Comparison of ENCODE assay signal across 14 mouse cellular contexts in genomic region chr14:76585831-76586405, GRCm38 (mm10). TPM values are rescaled to one million over a fixed set of nuclear protein-coding genes. Genes with fewer than 3 reads are reported as not detected.
DNase-seq lines count a peak whose midpoint lies in the region; ATAC-seq and TF ChIP-seq lines count a peak whose summit lies in the region.
"Had no signal": no experiment of that assay in that cellular context is flagged by ENCODE, and none has a peak within 500 bp of the region (broad histone marks: within the 10 kb centered on the region; RNA-seq: fewer than 3 reads in every experiment).

No protein-coding gene starts in this region.

- no peak for ATAC-seq in heart, embryonic 13.5 days (ENCODE audit: extremely low read depth, insufficient number of reproducible peaks, low FRiP score, low TSS enrichment)
- peak; percentile 42 for ATAC-seq in CD4-positive, CD25-positive, alpha-beta regulatory T cell, adult 4 months
- peak; percentile 87 for ATAC-seq in intestine, embryonic 15.5 days
- ATAC-seq in liver, embryonic 13.5 days (ENCODE audit: low read depth) = peak; percentile 71
- ATAC-seq in midbrain, embryonic 11.5 days (ENCODE audit: low FRiP score) = no peak
- ATAC-seq in forebrain, postnatal 0 days = no peak

- H3K9me3 ChIP-seq in heart, embryonic 13.5 days = no peaks in the 10 kb centered on the region
- no peaks in the 10 kb centered on the region for H3K9me3 ChIP-seq in intestine, embryonic 15.5 days
- no peaks in the 10 kb centered on the region for H3K9me3 ChIP-seq in liver, embryonic 13.5 days (replicated peaks)
- H3K9me3 ChIP-seq in midbrain, embryonic 11.5 days (ENCODE audit: control insufficient read depth, low read length) = no peaks in the 10 kb centered on the region
- no peaks in the 10 kb centered on the region for H3K9me3 ChIP-seq in forebrain, postnatal 0 days (ENCODE audit: low read length)

- H3K9ac ChIP-seq in heart, embryonic 13.5 days = no peak overlapping the region
- no peak overlapping the region for H3K9ac ChIP-seq in intestine, embryonic 15.5 days
- no peak overlapping the region for H3K9ac ChIP-seq in liver, embryonic 13.5 days
- H3K9ac ChIP-seq in midbrain, embryonic 11.5 days (ENCODE audit: low read length) = no peak overlapping the region
- H3K9ac ChIP-seq in forebrain, postnatal 0 days = no peak overlapping the region

- H3K4me1 ChIP-seq in heart, embryonic 13.5 days = peaks cover 8% of the 10 kb centered on the region
- H3K4me1 ChIP-seq in intestine, embryonic 15.5 days (replicated peaks) = no peaks in the 10 kb centered on the region
- H3K4me1 ChIP-seq in liver, embryonic 13.5 days (replicated peaks) = peaks cover 10% of the 10 kb centered on the region
- no peaks in the 10 kb centered on the region for H3K4me1 ChIP-seq in midbrain, embryonic 11.5 days (ENCODE audit: control insufficient read depth, insufficient read depth, low read length)
- no peaks in the 10 kb centered on the region for H3K4me1 ChIP-seq in forebrain, postnatal 0 days (ENCODE audit: insufficient read depth)

- H3K27ac ChIP-seq in heart, embryonic 13.5 days (replicated peaks) = no peak overlapping the region
- no peak overlapping the region for H3K27ac ChIP-seq in intestine, embryonic 15.5 days
- H3K27ac ChIP-seq in liver, embryonic 13.5 days = no peak overlapping the region
- no peak overlapping the region for H3K27ac ChIP-seq in midbrain, embryonic 11.5 days (ENCODE audit: low read depth, low read length)
- H3K27ac ChIP-seq in forebrain, postnatal 0 days (ENCODE audit: low read depth, low read length) = no peak overlapping the region
- H3K27ac ChIP-seq: heart, adult 2 months had no signal

- H3K4me2 ChIP-seq in heart, embryonic 13.5 days = peak overlapping the region; percentile 36
- H3K4me2 ChIP-seq in intestine, embryonic 15.5 days (replicated peaks) = peak overlapping the region; percentile 28; the same call in 1 of the 2 replicates
- H3K4me2 ChIP-seq in liver, embryonic 13.5 days = peak overlapping the region; percentile 15; the same call in 1 of the 2 replicates
- H3K4me2 ChIP-seq in midbrain, embryonic 11.5 days = no peak overlapping the region
- no peak overlapping the region for H3K4me2 ChIP-seq in forebrain, postnatal 0 days (ENCODE audit: low read depth)

- WGBS in heart, embryonic 13.5 days = 43% methylated on average over 13 of the region's 13 CpGs
- WGBS in intestine, embryonic 15.5 days = 39% methylated on average over 13 of the region's 13 CpGs
- WGBS in liver, embryonic 13.5 days (ENCODE audit: insufficient replicate concordance) = 47% methylated on average over 13 of the region's 13 CpGs
- WGBS in midbrain, embryonic 11.5 days = 48% methylated on average over 13 of the region's 13 CpGs
- 56% methylated on average over 13 of the region's 13 CpGs for WGBS in forebrain, postnatal 0 days

- H3K27me3 ChIP-seq in heart, embryonic 13.5 days (replicated peaks) = no peaks in the 10 kb centered on the region
- no peaks in the 10 kb centered on the region for H3K27me3 ChIP-seq in intestine, embryonic 15.5 days (replicated peaks)
- H3K27me3 ChIP-seq in liver, embryonic 13.5 days = no peaks in the 10 kb centered on the region
- H3K27me3 ChIP-seq in midbrain, embryonic 11.5 days (ENCODE audit: control insufficient read depth, insufficient read depth, low read length) = no peaks in the 10 kb centered on the region
- H3K27me3 ChIP-seq in forebrain, postnatal 0 days (ENCODE audit: insufficient read depth, low read length) = no peaks in the 10 kb centered on the region

- no peak for DNase-seq in heart, postnatal 25 days (ENCODE audit: low spot score)
- no peak for DNase-seq in liver, embryonic 13.5 days
- DNase-seq in midbrain, embryonic 11.5 days (ENCODE audit: low spot score, missing footprints) = no peak
- DNase-seq in forebrain, postnatal 0 days = no peak
- no peak for DNase-seq in retina, embryonic 14.5 days (ENCODE audit: low spot score)
- DNase-seq: adrenal gland, postnatal 25 days; B cell, adult 2 months; heart, adult 2 months; thymus, postnatal 14 days had no signal

- intact Hi-C loops in heart, postnatal 25 days (cut with DNase I) = no loop called here

- no peaks in the 10 kb centered on the region for H3K36me3 ChIP-seq in heart, embryonic 13.5 days
- no peaks in the 10 kb centered on the region for H3K36me3 ChIP-seq in intestine, embryonic 15.5 days
- no peaks in the 10 kb centered on the region for H3K36me3 ChIP-seq in liver, embryonic 13.5 days
- H3K36me3 ChIP-seq in midbrain, embryonic 11.5 days (ENCODE audit: control insufficient read depth, insufficient read depth, low read length) = no peaks in the 10 kb centered on the region
- H3K36me3 ChIP-seq in forebrain, postnatal 0 days (ENCODE audit: insufficient read depth) = no peaks in the 10 kb centered on the region

- H3K4me3 ChIP-seq in heart, embryonic 13.5 days = no peak overlapping the region
- no peak overlapping the region for H3K4me3 ChIP-seq in intestine, embryonic 15.5 days (replicated peaks)
- no peak overlapping the region for H3K4me3 ChIP-seq in liver, embryonic 13.5 days (replicated peaks)
- H3K4me3 ChIP-seq in midbrain, embryonic 11.5 days (ENCODE audit: low read depth, low read length) = no peak overlapping the region
- H3K4me3 ChIP-seq in forebrain, postnatal 0 days (ENCODE audit: low read depth, low read length) = no peak overlapping the region
- H3K4me3 ChIP-seq: erythroblast, embryonic 14.5 days; heart, adult 2 months had no signal

- TF ChIP-seq CTCF in forebrain, postnatal 0 days (IDR thresholded peaks at IDR 0.05; ENCODE audit: low read depth) = no peak

RNA-seq across cellular contexts. Expression of gene Serp2, which starts 29.2 kb away (rescaled TPM):
- polyA plus RNA-seq in heart, embryonic 13.5 days (2015; fragmentation: Nextera tagmentation; extraction: Ambion mirVana) = 12.2 and 13.6 TPM in 2 replicates
- total RNA-seq in heart, postnatal 25 days (2021) = 1 to 10 TPM in 1 of 2 experiments, under 1 TPM in 1; 0.47 to 1.0 TPM
- polyA plus RNA-seq in CD4-positive, CD25-positive, alpha-beta regulatory T cell, adult 4 months (2017; shearing (Covaris generic)) = 1 to 10 TPM; 1.3 to 2.1 TPM
- polyA plus RNA-seq in intestine, embryonic 15.5 days (2015; fragmentation: Nextera tagmentation; extraction: Ambion mirVana) = 8.6 and 10.0 TPM in 2 replicates
- polyA plus RNA-seq in liver, embryonic 13.5 days (2015; fragmentation: Nextera tagmentation; extraction: Ambion mirVana) = 1.3 and 1.4 TPM in 2 replicates
- polyA plus RNA-seq in midbrain, embryonic 11.5 days (2014; fragmentation: Nextera tagmentation; extraction: Ambion mirVana) = 45.5 and 47.3 TPM in 2 replicates
- total RNA-seq in forebrain, postnatal 0 days (2014; rRNA removed) = 125 and 205 TPM in 2 replicates
- polyA plus RNA-seq in forebrain, postnatal 0 days (2015; fragmentation: Nextera tagmentation; extraction: Ambion mirVana) = 277 and 303 TPM in 2 replicates
- total RNA-seq: hematopoietic stem cell, adult 5-6 weeks had no signal

Comparison
In these comparisons a context has a peak if more than half of its experiments do, and no peak if none do; other contexts are left out.
1. ATAC-seq: peak in CD4-positive, CD25-positive, alpha-beta regulatory T cell, adult 4 months (single experiment), intestine, embryonic 15.5 days (single experiment) and liver, embryonic 13.5 days (single experiment); none in heart, embryonic 13.5 days (single experiment), midbrain, embryonic 11.5 days (single experiment) and forebrain, postnatal 0 days (single experiment).
2. H3K4me2 ChIP-seq: peak in heart, embryonic 13.5 days (single experiment), intestine, embryonic 15.5 days (single experiment) and liver, embryonic 13.5 days (single experiment); none in midbrain, embryonic 11.5 days (single experiment) and forebrain, postnatal 0 days (single experiment).